Mouse (Mus musculus): ENCODE measurements at regions not wholly inside any gene's neighbourhood (a gene's known extent, or its start where the extent isn't known, plus 50 kb on each side); places are given as distances from the start of the nearest gene placed in this dataset.

DNA sequence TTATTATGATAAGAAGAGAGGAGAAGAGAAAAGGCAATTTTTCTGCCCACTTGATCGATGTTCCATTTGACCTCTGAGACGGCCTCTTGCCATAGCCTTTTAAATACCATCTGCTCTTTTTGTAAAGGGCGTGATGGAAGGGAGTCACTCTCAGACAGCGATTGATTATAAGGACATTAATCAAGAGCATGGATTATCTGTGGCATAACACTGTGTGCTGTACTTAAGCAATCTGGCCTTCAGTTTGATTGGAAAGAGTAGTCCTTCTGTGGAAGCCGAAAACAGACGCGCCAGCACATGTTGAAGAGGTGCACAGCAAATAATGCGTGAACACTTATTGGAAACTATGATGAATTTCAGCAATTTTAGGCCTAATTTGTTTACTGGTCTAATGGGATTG is 685.4 kb upstream of the Robo1 start:
- H3K27ac ChIP-seq: no peak overlapping the region
- H3K36me3 ChIP-seq (replicated peaks; ENCODE audit: control insufficient read depth, insufficient read depth, low read depth): no peaks in the 10 kb centered on the region
- no peak overlapping the region for H3K4me3 ChIP-seq (ENCODE audit: insufficient read depth in 1 of 2, low read depth in 2 of 2, low read length in 2 of 2)
- H3K27me3 ChIP-seq (ENCODE audit: control insufficient read depth, insufficient read depth, low read length): no peaks in the 10 kb centered on the region
- WGBS (ENCODE audit: insufficient replicate concordance): 80% methylated on average over 8 of the region's 8 CpGs
- DNase-seq (ENCODE audit: low read depth in 3 of 3, low spot score in 3 of 3) (no peak), ATAC-seq (ENCODE audit: insufficient read depth) (no peak)
- no peak overlapping the region for H3K4me2 ChIP-seq (ENCODE audit: low read depth)
- no peaks in the 10 kb centered on the region for H3K9me3 ChIP-seq (ENCODE audit: control insufficient read depth, low read length)
- no peaks in the 10 kb centered on the region for H3K4me1 ChIP-seq (replicated peaks; ENCODE audit: control insufficient read depth in 2 of 2, insufficient read depth in 2 of 2, low read length in 1 of 2)
- TF ChIP-seq CTCF (IDR thresholded peaks at IDR 0.05; ENCODE audit: low read depth): no peak
- no peak for TF ChIP-seq EP300 (IDR thresholded peaks at IDR 0.05; ENCODE audit: low read depth)
- H3K9ac ChIP-seq (replicated peaks): no peak overlapping the region

DNA sequence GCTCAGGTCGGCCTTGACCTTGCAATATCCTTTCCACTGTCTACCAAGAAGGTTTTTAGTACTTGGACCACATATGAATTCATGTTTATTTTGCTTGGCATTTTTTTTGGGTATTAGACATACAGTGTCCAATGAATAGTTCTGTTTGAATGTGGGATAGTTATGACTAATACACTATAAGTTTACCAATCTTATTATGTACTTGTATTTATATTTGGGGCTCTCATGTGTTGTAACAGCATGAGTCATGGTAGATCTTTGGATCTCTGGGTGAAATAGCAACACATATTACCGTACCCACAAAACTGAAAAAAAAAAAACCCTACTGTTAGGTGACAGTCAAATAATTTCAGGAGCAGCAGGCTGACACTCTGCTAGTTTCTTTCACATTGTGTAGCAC is 667.7 kb upstream of the Robo1 start:
- Histone ChIP-seq H3K4me3 (ENCODE audit: insufficient read depth in 1 of 2, low read depth in 2 of 2, low read length in 2 of 2) (no peak overlapping the region), H3K4me1 (replicated peaks; ENCODE audit: control insufficient read depth in 2 of 2, insufficient read depth in 2 of 2, low read length in 1 of 2) (no peaks in the 10 kb centered on the region), H3K27ac (no peak overlapping the region), H3K36me3 (replicated peaks; ENCODE audit: control insufficient read depth, insufficient read depth, low read depth) (no peaks in the 10 kb centered on the region), H3K9me3 (ENCODE audit: control insufficient read depth, low read length) (no peaks in the 10 kb centered on the region), H3K4me2 (ENCODE audit: low read depth) (no peak overlapping the region), H3K27me3 (ENCODE audit: control insufficient read depth, insufficient read depth, low read length) (no peaks in the 10 kb centered on the region), H3K9ac (replicated peaks) (no peak overlapping the region)
- TF ChIP-seq EP300 (IDR thresholded peaks at IDR 0.05; ENCODE audit: low read depth) (no peak), CTCF (IDR thresholded peaks at IDR 0.05; ENCODE audit: low read depth) (no peak)
- 44% methylated on average over 2 of the region's 2 CpGs for WGBS (ENCODE audit: insufficient replicate concordance)
- DNase-seq (ENCODE audit: low read depth in 3 of 3, low spot score in 3 of 3) (no peak), ATAC-seq (ENCODE audit: insufficient read depth) (no peak)

DNA sequence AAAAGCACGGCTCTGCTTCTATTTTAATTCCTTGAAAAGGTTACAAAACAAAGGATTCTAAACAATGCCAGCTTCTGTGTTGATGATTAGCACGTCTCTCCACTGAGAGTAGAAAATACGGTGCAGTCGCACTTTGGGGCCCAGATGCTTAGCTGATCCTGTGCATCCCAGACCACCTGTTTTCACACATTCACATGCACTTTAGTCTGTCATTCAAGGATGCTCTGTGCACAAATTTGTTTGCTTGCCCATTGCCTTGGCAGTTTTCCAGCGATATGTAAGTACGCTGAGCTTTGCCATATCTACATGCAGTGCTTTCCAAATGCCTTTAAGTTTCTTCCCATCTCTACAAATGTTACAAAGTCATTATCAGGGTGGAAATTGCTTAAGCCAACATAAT is 664.9 kb upstream of the Robo1 start:
- Histone ChIP-seq H3K4me3 (ENCODE audit: insufficient read depth in 1 of 2, low read depth in 2 of 2, low read length in 2 of 2) (no peak overlapping the region), H3K4me2 (ENCODE audit: low read depth) (no peak overlapping the region), H3K4me1 (replicated peaks; ENCODE audit: control insufficient read depth in 2 of 2, insufficient read depth in 2 of 2, low read length in 1 of 2) (no peaks in the 10 kb centered on the region), H3K36me3 (replicated peaks; ENCODE audit: control insufficient read depth, insufficient read depth, low read depth) (no peaks in the 10 kb centered on the region), H3K9me3 (ENCODE audit: control insufficient read depth, low read length) (no peaks in the 10 kb centered on the region), H3K27me3 (ENCODE audit: control insufficient read depth, insufficient read depth, low read length) (no peaks in the 10 kb centered on the region), H3K9ac (replicated peaks) (no peak overlapping the region), H3K27ac (no peak overlapping the region)
- ATAC-seq (ENCODE audit: insufficient read depth) (no peak), DNase-seq (ENCODE audit: low read depth in 3 of 3, low spot score in 3 of 3) (no peak)
- TF ChIP-seq EP300 (IDR thresholded peaks at IDR 0.05; ENCODE audit: low read depth) (no peak), CTCF (IDR thresholded peaks at IDR 0.05; ENCODE audit: low read depth) (no peak)
- 73% methylated on average over 6 of the region's 6 CpGs for WGBS (ENCODE audit: insufficient replicate concordance)

DNA sequence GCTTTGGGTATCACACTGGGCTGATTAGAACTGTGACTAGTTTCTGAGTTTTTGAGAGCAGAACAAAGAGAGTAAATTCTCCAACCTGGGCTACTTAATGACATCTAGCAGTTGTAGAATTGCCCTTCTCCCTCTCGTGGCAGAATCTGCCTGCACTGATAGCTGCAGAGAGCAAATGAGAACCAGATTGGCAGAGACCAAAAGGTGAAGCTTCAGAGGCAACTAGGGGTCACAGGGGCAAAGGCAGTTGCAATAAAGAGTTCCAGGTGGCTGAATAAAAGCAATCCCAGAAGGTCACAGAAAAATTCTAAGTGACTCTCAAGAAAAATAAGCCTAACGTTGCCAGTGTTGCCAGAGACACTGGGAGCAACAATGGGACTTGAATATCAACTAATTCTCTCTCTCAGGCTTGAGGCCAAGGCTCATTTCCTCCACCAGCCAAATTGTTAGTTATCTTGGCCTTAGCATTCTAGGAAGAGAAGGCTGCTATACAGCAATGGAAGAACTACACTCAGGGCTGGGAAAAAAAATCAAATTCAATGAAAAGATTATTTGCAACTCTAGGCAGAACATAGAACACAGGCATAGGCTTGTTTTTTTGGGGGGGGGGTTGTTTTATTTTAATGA is 629.9 kb upstream of the Robo1 start:
- H3K27me3 ChIP-seq (ENCODE audit: control insufficient read depth, insufficient read depth, low read length): no peaks in the 10 kb centered on the region
- TF ChIP-seq CTCF (IDR thresholded peaks at IDR 0.05; ENCODE audit: low read depth) (no peak), EP300 (IDR thresholded peaks at IDR 0.05; ENCODE audit: low read depth) (no peak)
- H3K9ac ChIP-seq (replicated peaks): no peak overlapping the region
- H3K9me3 ChIP-seq (ENCODE audit: control insufficient read depth, low read length): no peaks in the 10 kb centered on the region
- H3K27ac ChIP-seq: no peak overlapping the region
- no peaks in the 10 kb centered on the region for H3K4me1 ChIP-seq (replicated peaks; ENCODE audit: control insufficient read depth in 2 of 2, insufficient read depth in 2 of 2, low read length in 1 of 2)
- H3K36me3 ChIP-seq (replicated peaks; ENCODE audit: control insufficient read depth, insufficient read depth, low read depth): no peaks in the 10 kb centered on the region
- ATAC-seq (ENCODE audit: insufficient read depth): no peak
- no peak overlapping the region for H3K4me3 ChIP-seq (ENCODE audit: insufficient read depth in 1 of 2, low read depth in 2 of 2, low read length in 2 of 2)
- DNase-seq (ENCODE audit: low read depth in 3 of 3, low spot score in 3 of 3): no peak
- WGBS (ENCODE audit: insufficient replicate concordance): 16% methylated on average over 2 of the region's 2 CpGs
- no peak overlapping the region for H3K4me2 ChIP-seq (ENCODE audit: low read depth)

DNA sequence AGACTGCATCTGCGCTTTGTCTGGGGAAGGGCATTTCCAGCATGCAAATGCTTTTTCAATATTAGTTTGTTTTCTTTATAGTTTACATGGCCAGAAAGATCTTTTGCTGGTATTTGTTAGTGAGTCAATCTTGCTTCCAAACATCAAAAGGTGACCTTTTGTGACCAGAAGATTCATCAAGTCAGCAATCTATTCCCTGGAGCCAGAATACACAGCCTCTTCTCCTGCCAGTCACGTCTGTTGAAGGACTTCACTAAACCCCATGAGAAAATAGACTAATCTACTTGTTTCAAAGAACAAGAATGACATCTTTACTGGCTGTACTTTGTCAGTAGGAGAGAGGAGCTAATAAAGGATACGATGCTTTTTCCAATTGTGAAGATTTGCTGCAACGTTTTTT is 614.6 kb upstream of the Robo1 start:
- Histone ChIP-seq H3K4me2 (ENCODE audit: low read depth) (no peak overlapping the region), H3K9me3 (ENCODE audit: control insufficient read depth, low read length) (no peaks in the 10 kb centered on the region), H3K36me3 (replicated peaks; ENCODE audit: control insufficient read depth, insufficient read depth, low read depth) (no peaks in the 10 kb centered on the region), H3K27ac (no peak overlapping the region), H3K9ac (replicated peaks) (no peak overlapping the region), H3K27me3 (ENCODE audit: control insufficient read depth, insufficient read depth, low read length) (no peaks in the 10 kb centered on the region), H3K4me1 (replicated peaks; ENCODE audit: control insufficient read depth in 2 of 2, insufficient read depth in 2 of 2, low read length in 1 of 2) (no peaks in the 10 kb centered on the region), H3K4me3 (ENCODE audit: insufficient read depth in 1 of 2, low read depth in 2 of 2, low read length in 2 of 2) (no peak overlapping the region)
- WGBS (ENCODE audit: insufficient replicate concordance): 55% methylated on average over 4 of the region's 4 CpGs
- no peak for ATAC-seq (ENCODE audit: insufficient read depth)
- TF ChIP-seq CTCF (IDR thresholded peaks at IDR 0.05; ENCODE audit: low read depth) (no peak), EP300 (IDR thresholded peaks at IDR 0.05; ENCODE audit: low read depth) (no peak)
- no peak for DNase-seq (ENCODE audit: low read depth in 3 of 3, low spot score in 3 of 3)
